Mouse (Mus musculus) right cerebral cortex, postnatal 36 days (tissue): ENCODE data around the gene Abhd12b.

Source experiments
- DNase-seq, 2 experiments: peaks; one replicate each; pipeline ENCODE4 v3.0.0; 2022; ENCODE audit warnings: low spot score in 2 of 2, mixed read lengths in 1 of 2

Abhd12b gene

GRCm38 (mm10) chr12:70204433-70204832 is 50.5 kb downstream of the Abhd12b start:
- DNase-seq: no peak

GRCm38 (mm10) chr12:70208214-70208613 is 54.3 kb downstream of the Abhd12b start:
- DNase-seq: no peak

GRCm38 (mm10) chr12:70212501-70212900 is 58.6 kb downstream of the Abhd12b start:
- DNase-seq: no peak

- no peak for DNase-seq
Observed at GRCm38 (mm10) chr12:70213601-70214000, 59.7 kb downstream of the Abhd12b start.

- DNase-seq: no peak
Observed at GRCm38 (mm10) chr12:70214281-70214680, 60.3 kb downstream of the Abhd12b start.

DNA sequence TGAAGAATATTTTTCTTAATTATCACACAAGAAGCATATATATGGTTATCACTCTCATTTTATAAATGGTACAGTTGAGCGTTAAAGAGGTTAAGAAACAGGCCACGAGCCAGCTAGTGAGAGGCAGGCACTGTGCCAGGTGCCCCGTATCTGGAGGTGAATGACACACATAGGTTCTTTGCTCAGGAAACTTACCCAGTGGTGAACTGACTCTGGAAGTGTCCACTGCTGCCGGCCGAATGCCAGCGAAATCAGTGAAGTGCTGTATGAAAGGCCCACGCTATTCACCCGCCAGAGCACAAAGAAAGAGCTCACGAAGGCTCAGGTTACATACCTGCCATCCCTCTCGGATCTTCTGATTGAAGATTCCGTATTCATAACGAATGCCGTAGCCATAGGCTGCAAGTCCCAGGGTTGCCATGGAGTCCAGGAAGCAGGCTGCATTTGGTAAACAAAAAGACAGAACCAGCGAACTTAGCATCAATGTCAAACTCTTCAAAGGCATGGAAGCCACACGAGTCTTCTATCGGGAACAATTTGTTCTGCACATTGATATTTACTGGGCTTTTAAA is 62.4 kb downstream of the Abhd12b start:
- DNase-seq: no peak

GRCm38 (mm10) chr12:70218795-70219540 is 65.0 kb downstream of the Abhd12b start:
- DNase-seq: no peak

DNA sequence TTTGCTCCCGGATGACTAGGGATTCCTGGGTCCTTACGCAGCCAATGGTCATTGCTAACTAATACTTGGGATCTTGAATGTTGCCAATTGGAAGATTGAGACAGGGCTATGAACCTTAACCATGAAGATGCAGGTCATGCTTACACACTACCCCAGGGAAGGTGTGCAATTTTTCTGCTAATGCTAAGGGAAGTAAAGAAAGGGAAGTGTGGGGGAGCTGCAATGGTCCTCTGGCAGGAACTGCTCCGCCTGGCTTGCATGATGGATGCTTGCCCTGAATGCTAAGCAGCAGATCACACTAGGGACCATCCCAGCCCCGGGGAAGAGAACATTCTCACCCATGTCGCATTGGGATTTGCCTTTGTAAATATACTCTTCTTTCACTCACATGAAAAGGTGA is 67.5 kb downstream of the Abhd12b start:
- no peak for DNase-seq

DNA sequence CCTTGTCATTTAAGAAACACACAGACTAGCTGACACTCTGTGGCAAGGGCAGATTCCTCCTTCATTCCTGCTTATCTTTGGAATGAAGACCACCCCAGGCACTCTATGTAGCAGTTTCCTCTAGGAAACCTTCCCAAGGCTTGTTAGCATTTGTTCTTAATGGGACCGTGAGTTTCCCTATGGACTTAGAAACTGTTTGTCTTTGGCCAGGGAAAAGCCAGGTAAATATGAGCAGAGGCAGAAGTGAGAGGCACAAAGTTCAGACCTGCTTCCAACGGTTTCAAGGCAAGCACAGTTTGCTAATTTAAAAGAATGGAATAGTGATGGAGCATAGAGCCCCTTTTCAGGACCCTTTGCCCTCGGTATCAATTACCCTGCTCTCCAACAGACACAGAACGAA is 69.4 kb downstream of the Abhd12b start:
- DNase-seq: no peak

GRCm38 (mm10) chr12:70226655-70227054 is 72.7 kb downstream of the Abhd12b start:
- no peak for DNase-seq

GRCm38 (mm10) chr12:70227121-70227932 is 73.4 kb downstream of the Abhd12b start:
- no peak for DNase-seq

DNA sequence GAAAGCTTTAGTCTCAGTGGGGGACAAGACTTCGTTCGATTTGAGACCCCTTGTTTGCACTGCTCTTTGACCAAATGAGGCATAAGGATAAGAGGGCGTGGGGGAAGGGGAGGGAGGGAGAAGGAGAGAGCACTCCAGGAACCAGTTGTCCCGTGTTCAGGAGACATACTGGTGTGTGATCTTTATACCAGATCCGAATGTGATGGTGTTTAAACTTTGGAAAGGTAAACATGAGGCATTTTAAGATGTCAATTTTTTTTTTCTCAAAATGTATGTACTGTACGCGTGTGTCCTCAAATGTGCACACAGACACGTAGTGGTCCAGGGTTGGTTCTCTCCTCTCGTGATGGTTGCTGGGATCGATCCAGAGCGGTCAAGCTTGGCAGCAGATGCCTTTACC is 74.2 kb downstream of the Abhd12b start:
- DNase-seq: no peak

- no peak for DNase-seq
Observed at GRCm38 (mm10) chr12:70231294-70231693, 77.4 kb downstream of the Abhd12b start, which contains the start of gene Pygl. Pygl (minus strand) TSS chr12:70231488.

DNA sequence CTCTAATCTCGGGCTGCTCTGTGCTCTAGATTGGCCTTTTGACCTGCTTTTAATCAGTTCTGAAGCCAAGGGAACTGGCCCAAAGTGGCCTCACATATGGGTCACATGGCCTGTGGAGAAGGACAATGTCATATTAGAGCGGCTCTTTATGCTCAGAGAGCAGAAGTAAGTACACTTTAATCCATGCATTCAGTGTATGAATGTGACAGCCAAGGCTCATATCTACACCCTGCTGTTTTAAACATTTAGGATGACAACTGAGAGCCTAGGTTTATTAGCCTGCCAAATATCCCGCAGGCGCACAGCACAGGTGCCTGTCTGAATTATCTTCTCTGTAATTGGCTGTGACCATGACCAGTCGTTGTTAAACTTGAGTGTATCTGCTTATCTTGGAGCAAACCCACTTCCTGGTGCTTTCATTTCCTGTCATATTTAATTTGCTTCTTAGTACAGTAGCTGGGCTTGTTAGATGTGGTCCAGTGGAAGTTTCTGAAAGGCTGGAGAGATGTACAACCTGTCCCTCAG is 78.1 kb downstream of the Abhd12b start:
- DNase-seq: no peak
